Mouse (Mus musculus) erythroblast, embryonic 14.5 days (primary cell): ENCODE measurements around the gene Ptprd.

Source experiments
- GATA1 ChIP-seq: IDR thresholded peaks from 2 replicates; pipeline ENCODE4 v1.6.1; 2012; ENCODE audit warnings: low read length, inconsistent platforms, mixed read lengths
- TAL1 ChIP-seq: IDR thresholded peaks from 3 replicates; pipeline ENCODE4 v1.6.1; 2012; ENCODE audit warnings: low read length, inconsistent platforms, mixed read lengths

DNA sequence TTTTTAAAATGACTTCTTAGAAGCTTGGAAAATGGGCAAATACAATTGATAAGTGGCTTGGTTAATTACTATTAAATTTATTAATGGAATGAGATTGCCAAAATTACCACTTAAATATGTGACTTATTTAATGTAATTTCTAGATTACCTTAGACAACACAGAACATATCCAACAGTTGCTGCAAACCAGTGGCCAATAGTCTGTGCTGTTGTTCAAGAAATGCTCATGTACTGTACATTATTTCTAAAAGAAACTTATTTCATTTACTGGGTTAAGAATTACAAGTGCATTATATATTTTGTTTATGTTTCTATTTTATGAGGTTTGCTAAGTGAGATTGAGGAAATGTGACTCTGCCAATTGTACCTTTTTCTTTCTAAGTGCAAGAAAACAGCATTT is 567.3 kb downstream of the Ptprd start:
- TF ChIP-seq TAL1, result no peak
- no peak for TF ChIP-seq GATA1
